Mouse (Mus musculus): ENCODE measurements around the gene Rpl13.

DNA sequence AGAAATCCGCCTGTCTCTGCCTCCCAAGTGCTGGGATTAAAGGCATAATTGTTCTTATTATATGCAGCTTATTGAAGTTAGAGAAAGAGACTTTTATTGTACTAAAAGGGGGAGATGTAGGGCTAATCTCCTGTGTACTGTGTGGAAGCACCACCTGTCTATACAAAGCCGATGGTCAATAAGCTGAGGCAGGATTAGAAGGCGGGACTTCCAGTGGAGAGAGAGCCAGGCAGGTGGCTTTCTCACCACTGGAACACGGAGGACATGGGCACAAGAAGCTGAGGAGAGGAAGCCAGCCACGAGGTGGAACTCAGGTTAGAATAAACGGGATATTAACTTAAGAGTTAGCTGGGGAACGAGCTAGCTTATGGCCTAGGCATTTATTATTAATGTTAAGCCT lies 39.4 kb upstream of the Rpl13 start, which contains the start of gene Spg7:
- no peak for TF ChIP-seq CTCF (IDR thresholded peaks at IDR 0.05)
- TF ChIP-seq EP300 (IDR thresholded peaks at IDR 0.05): no peak
